Mouse (Mus musculus): ENCODE measurements around the gene Ncor1. TPM values are rescaled to one million over a fixed set of nuclear protein-coding genes. Genes with fewer than 3 reads are reported as not detected.
A peak's percentile ranks its signal among the peaks of the same experiment; 100 is the strongest.
"Not testable (repeated sequence)": the region's sequence is repeated elsewhere in the genome, so short reads cannot be mapped to it uniquely, and the experiment has no call there.

Ncor1 gene
- total RNA-seq (2021), result 100 to 1,000 TPM; 287 to 297 TPM

DNA sequence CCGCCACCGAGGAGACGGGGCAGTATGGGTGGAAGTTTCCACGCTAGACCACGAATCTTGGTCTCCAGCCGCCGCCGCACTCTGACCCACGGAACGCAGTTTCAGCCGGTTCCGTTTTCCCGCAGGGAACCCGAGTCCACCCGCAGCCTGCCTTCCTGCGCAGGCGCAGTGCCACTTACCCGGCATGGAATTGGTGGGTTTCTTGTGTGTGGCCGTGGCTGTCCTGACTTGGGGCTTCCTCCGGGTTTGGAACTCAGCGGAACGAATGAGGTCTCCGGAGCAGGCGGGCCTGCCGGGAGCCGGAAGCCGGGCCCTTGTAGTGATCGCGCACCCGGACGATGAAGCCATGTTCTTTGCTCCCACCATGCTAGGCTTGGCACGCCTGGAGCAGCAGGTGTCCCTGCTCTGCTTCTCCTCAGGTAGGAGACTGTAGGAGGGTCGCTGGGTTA, at the start of gene Ncor1, which contains the start of gene Pigl:
TSS of gene Ncor1 (minus strand) at position 266 of the 449 bp plus-strand sequence.
TSS of gene Pigl (plus strand) at position 185 of the 449 bp plus-strand sequence.
- peak; percentile 87 for DNase-seq
- intact Hi-C loops (cut with DNase I), result no loop called here

DNA sequence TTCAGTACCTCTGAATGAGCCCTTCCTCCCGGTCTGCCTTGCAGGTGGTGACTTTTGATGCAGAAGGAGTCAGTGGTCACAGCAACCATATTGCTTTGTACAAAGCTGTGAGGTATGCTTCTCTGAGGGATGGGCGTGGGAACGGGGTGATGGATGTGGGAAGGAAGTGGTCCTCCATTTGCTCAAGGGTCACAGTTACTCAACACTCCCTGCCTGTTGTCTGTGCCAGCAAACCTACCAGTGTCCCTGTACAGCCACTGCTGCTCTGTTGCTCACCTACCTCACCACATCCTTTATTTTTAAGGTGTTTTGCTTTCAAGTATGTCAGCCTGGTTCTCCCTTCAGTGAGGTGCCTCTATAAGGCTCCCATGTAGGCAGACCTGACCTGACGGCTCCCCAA, 49.3 kb upstream of the Ncor1 start:
- DNase-seq, result no peak
- intact Hi-C loops (cut with DNase I), result no loop called here

DNA sequence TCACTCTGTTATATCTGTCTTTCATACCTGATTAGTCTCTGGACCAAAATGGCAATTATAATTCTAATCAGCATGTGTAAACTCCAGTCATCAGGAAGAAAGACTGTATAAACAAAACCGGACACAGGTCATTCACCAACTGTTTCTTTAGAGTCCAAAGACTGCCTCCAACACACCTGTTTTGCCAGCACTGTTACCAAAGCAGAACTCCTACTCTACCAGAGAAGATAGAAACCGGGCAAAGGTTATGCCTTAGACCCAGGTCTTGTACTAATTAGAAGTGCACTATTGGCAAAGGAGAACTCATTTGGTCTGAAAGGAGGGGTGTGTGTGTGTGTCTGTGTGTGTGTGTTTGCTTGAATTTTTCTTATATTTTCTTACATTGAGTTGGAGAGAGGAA, 42.2 kb upstream of the Ncor1 start:
- intact Hi-C loops (cut with DNase I), result no loop called here
- no peak for DNase-seq

DNA sequence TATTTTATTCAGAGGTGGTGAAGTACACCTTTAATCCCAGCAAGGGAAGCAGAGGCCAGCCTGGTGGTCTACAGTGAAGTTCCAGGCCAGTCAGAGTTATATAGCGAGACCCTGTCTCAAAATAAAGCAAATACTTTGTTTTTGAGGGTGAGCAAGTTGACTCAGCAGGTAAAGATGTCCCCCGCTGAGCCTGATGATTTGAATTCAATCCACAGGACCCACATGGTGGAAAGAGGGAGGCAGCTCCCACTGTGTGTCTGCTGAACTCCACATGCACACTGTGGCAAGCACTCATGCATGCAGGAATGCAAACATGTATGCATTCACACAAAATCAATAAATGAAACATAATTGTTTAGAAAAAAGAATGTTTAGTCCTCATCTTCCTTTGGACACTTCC, 40.5 kb upstream of the Ncor1 start:
- DNase-seq, result no peak
- intact Hi-C loops (cut with DNase I), result no loop called here

DNA sequence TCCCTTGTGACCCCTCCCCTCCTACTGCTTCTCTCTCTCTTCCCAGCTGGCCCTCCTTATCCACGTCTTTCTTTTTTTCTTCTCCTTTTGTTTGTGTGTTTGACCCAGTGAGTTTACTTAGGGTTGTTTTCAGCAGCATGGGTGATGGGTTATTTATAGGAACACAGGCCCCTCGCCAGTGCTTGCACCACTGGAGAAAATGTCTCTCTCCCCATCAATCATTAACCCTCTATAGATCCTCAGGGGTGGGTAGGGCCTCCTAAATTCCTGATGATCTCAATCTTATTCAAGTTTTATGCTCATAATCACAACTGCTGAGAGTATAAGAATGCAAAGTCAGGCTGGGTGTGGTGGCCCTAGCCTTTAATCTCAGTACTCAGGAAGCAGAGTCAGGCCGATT, 38.8 kb upstream of the Ncor1 start:
- intact Hi-C loops (cut with DNase I), result no loop called here
- DNase-seq, result no peak

DNA sequence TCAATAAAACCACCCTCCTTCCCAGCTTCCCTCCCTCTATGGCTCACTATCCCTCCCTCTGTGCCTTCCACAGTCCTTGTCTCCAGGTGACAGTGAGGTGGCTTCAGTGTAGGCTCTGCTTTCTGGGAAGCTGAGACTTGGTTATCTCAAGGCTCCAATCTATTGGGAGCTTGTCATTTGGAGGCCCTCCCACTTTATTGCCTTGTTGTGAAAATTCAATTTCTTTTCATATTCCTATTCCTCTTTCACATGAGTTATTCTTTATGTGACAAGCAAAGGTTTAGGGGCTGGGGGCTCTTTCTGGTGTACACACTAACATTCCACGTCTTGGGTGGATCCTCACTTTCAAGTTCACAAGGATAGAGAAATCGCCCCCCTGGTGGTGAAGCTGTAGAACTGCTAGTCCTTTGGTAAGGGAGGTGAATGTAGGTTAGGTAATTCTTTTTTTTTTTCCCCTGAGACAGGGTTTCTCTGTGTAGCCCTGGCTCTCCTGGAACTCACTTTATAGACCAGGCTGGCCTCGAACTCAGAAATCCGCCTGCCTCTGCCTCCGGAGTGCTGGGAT, 37.9 kb upstream of the Ncor1 start:
- intact Hi-C loops (cut with DNase I), result no loop called here
- no peak for DNase-seq

DNA sequence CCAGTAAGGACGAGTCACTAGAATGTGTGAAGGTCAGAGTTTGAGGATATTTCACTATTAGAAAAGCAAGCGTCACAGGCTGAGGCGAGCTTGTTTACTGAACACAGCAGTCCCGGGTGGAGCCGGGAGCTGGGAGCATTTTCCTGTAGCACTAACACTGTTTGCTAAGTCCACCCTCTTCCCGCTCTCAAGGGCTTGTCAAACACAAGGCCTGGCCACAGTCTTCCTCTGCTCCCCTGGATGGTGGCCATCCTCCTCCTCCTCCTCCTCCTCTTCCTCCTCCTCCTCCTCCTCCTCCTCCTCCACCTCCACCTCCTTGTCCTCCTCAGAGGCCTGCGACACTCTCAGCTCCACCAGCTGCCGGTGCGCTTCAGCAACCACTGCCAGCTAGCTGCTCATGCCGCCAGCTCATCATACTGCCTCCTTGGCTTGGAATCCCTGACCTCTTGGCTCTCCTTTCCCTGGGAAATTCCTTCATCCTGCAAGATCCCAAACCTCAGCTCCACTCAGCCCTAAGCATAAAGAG, 37.0 kb upstream of the Ncor1 start:
- intact Hi-C loops (cut with DNase I), result no loop called here
- DNase-seq, result no peak

DNA sequence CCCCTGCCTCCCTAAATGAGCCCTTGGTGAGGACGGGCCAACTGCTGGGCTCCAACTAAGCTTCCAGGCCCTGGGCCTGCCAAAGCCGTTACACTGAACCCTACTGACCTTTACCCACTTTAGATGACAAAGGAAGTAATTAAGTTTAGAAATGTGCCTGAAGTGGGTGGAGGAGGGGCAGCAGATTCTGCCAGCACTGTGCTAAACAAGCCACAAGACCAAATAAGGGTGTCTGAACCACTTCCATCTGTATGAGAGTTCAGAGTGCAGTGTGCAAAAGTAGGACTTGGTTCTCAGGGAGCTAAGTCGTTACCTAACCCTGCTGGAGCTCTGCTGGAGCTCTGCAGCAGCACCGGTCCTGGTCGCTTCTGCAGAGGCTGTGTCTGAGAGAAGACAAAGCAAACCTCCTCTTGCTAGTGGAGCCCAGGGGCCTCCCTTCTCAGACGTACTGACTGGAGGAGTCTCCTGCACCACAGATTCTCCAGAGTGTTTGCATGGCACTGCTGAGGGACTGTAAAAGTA, 36.5 kb upstream of the Ncor1 start:
- intact Hi-C loops (cut with DNase I), result no loop called here
- DNase-seq, result no peak

DNA sequence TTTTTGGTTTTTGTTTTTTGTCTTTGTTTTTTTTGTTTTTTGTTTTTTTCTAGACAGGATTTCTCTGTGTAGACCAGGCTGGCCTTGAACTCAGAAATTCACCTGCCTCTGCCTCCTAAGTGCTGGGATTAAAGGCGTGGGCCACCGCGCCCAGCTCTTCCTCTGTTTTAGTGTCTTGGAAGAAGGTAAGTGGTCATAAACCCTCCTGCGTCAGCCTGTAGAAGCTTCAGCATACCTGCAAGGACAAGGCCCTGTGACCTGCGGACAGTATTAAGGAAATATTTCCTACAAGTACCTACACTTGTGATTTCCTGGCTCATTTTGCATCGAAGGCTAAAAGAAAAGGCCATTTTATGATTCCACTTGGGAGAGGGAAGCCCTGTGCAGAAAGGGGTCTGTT, 35.4 kb upstream of the Ncor1 start:
- intact Hi-C loops (cut with DNase I), result no loop called here
- no peak for DNase-seq

DNA sequence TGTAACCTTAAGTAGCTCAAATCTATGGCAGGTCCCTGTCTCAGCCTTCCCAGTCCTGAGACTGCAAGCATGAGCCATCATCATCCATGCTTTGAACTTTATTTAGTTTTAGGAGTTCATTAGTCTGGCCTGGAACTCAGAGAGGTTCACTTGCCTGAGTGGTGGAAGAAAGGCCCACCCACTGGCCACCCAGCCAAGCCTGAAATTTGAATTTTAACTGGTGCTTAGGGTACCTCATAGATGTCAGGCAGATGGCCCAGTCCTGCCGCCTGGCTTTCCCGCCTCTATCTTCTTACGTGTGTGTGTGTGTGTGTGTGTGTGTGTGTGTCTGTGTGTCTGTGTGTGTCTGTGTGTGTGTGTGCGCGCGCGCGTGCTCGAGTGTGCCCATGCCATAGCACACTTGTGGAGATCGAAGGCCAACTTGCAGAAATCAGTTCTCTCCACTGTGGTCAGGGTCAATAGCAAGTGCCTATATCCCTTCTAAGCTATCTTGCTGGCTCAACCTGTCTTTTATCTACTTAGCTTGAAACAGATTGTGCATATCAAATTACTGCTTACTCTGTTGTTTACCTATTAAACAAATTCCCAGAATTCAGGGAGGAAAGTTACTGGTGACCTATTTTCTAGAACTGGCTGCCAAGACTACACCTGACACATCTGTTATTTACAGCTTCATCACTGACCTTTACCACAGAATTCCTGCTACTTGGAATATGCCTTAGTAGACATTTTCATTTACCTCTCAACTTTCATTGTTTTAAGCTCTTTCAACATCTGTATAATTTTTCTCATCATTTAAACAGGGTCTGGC, 29.4 kb upstream of the Ncor1 start:
- intact Hi-C loops (cut with DNase I), result no loop called here
- DNase-seq, result no peak

DNA sequence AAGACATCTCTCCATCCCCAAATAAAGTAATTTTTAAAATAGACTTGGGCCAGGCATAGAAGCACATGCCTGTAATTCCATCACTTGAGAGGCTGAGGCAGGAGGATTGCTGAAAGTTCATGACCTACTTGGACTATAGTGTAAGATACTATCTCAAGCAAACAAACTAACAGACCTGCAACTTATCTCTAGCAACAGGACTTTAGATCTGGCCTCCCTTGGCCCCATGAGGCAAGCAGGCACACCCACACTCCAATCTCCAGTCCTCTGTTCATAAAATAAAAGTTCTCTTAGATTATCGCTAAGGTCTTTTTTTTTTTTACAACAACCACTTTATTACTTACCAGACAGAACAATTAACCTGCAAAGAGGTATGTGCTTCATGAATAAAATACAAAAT, 28.6 kb upstream of the Ncor1 start:
- intact Hi-C loops (cut with DNase I), result no loop called here

DNA sequence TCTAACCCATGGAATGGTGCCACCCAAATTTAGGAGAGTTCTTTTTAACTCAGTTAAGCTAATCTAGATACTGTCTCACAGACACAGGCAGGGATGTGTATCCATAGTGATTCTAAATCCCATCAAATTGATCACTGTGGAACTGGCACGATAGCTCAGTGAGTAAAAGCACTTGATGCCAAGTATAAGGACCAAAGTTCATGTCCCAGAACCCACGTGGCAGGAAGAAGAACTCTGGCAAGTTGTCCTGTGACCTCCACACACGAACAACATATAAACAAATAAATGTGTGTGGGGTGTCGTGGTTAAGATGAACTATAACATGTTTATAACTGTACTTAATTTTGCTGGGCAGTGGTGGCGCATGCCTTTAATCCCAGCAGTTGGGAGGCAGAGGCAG, 21.2 kb upstream of the Ncor1 start:
- intact Hi-C loops (cut with DNase I), result no loop called here
- DNase-seq, result no peak

More for the DNA sequence above, 28.6 kb upstream of the Ncor1 start:
- no peak for DNase-seq

DNA sequence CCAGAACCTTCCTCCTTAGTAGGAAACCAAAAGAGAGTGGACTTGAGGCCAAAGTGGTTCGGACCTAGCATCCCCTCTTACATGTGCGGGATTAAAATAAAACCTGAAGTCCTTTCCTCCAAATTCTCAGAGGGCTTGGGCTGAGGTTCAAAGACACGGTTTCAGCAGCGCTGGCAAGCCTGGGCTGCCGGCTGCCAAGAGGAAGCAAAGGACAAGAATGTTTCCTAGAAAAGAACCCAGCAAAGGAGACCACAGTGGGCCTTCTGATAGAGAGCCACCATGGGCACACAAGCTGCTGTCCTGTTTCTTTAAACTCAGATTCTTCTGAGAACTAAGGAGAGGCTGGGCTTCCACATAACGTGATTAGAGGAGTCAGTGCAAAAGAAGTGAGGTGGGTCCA, 20.6 kb upstream of the Ncor1 start:
- no peak for DNase-seq
- intact Hi-C loops (cut with DNase I), result no loop called here

DNA sequence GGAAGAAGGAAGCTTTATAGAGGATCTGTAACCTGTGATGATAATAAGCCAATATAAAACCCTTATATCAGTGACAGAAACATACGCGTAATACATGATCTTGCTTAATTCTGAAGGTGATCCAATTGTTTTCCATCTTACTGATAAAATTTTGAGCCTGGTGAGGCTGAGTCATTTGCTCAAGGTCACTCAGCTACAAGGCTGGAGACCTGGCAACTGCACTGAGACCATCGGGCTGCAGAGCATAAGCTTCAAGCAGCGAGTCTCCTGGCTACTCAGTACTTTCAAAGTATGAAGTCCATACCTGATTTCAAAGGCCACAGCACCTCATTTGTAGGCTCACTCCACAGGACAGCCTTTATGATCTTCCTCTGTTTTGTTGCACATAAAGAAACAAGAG, 17.8 kb upstream of the Ncor1 start:
- intact Hi-C loops (cut with DNase I), result no loop called here
- no peak for DNase-seq

DNA sequence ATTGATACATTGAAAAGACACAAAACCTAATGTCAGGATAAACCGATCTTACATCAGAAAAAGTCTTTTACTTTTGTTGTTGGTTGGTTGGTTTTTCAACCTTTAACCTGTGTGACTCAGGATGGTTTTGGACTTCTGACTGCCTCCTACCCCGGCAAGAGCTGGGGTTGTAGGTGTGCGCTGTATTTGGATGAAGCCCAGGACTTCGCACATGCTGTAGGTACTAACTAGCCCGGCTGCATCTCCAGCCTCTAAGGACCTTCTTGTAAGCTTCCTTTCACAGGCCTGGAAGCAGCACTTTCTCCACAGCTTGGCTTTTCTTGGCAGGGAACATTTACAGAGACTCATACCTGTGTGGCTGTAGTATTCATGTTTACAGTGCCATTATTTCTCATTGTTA, 15.2 kb upstream of the Ncor1 start:
- intact Hi-C loops (cut with DNase I), result no loop called here
- no peak for DNase-seq

DNA sequence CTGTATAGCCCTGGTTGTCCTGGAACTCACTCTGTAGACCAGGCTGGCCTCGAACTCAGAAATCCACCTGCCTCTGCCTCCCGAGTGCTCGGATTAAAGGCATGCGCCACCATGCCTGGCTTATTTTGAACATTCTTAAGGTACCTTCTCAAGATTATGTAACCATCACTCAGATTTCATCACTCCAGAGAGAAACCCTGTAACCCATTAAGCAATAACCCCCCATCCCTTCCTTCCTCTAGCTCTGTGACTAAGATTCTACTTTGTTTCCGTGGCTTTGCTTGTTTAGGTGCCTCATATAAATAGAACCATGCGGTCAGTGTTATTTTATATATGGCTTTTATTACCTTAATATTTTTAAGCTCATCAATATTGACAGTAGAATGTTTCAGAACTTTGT, 12.1 kb upstream of the Ncor1 start:
- DNase-seq, result no peak
- intact Hi-C loops (cut with DNase I), result no loop called here

DNA sequence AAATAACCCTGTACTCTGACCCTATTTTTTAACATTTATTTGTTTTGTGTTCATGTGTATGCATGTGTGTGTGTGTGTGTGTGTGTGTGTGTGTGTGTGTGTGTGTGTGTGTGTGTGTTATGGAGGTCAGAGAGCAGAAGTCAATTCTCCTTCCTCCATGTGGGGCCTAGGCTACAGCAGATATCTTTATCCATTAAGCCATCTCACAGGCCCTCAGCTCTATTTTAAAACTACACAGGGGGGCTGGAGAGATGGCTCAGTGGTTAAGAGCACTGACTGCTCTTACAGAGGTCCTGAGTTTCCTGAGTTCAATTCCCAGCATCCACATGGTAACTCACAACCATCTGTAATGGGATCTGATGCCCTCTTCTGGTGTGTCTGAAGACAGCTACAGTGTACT, 8.9 kb upstream of the Ncor1 start:
- DNase-seq; intact Hi-C loops (cut with DNase I): not testable (repeated sequence)

DNA sequence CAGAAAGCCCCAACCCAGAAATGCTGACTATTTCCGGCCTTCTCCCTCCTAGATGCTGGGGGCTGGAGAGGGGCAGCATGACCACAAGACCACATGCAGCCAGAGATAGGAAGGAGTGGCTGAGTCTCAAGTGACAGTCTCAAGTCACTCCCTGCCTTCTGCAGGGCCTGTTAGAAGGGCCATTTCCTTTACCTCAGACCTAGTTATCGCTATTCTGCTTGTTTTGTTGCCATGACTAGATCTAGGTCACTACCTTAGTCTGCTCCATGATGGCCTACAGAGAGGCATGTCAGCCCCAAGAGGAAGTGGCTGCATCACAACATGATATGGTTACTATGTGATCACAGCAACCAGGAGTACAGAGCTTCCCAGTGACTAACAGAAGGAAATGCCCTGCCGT, 8.2 kb upstream of the Ncor1 start:
- intact Hi-C loops (cut with DNase I), result no loop called here
- DNase-seq, result no peak

DNA sequence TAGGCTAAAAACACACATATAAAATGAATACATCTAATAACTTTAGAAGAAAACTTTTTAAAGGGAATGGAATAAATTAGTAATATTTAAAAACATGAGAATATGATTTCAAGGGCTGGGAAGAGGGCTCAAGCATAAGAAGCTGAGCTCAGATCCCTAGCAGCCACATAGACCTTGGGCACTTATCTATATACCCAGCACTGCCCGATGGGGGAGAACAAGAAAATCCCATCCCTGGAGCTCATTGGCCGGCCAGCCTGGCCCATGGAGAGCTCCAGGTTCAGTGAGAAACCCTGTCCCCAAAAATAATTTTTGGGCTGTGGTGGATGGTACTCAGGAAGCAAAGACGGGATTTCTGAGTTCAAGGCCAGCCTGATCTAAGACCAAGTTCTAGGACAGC, 7.5 kb upstream of the Ncor1 start:
- no peak for DNase-seq
- intact Hi-C loops (cut with DNase I), result no loop called here

DNA sequence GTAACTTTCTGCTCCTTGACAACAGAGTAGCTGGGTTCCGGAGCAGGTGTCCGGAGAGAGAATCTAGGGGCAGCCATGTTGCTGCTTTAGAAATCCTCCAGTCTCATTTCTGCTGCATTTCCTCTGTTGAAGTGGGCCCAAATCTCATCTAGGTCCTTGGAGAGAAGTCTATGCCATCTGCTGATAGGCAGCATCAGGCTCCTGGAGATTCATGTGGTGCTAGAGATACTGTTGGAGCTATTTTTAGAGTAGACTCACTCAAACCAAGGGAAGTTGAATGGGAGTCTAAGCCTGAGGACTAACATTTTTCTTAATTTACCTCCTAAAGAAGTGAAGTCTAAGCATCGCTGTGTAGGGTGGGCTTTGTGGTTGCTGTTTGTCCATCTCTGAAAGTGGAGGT, 6.4 kb upstream of the Ncor1 start:
- DNase-seq, result no peak
- intact Hi-C loops (cut with DNase I), result no loop called here

DNA sequence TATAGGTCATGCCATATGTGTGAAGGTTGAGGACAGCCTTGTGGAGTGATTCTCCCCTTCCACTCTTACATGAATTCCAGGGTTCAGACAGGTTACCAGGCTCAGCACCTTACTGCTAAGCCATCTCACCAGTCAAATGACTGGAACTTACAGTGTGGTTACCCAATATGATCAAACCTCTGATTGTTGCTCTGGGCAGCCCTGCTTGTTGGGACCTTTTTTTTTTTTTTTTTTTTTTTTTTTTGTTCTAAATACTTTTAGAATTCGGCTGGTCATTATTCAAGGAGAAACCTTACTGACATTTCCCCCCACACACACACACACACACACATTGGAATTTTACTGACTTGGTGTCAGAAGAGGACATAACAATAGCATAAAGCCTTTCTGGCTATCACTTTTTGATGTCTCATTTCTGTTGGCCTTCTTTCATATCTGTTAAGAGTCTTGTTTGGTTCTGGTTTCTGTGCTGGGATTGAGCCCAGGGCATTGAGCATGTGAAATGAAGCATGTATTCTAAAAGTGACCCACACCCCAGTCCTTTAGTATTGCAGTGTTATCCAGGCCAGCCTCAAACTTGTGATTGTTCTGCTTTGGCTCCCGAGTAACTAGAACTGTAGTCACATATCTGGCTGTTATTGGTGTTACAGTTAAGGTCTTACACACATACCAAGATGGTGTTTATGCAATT, 5.0 kb upstream of the Ncor1 start:
- intact Hi-C loops (cut with DNase I), result no loop called here

More for the DNA sequence above, 5.0 kb upstream of the Ncor1 start:
- DNase-seq, result no peak

All from left cerebral cortex, postnatal 4 days (tissue).